In genomic region chr11:112264077-112264476, GRCm38 (mm10) we compare ENCODE assay signal across 27 mouse cellular contexts.
DNase-seq lines count a peak whose midpoint lies in the region; ATAC-seq lines count a peak whose summit lies in the region.
"Had no signal": no experiment of that assay in that cellular context is flagged by ENCODE, and none has a peak within 500 bp of the region (broad histone marks: within the 10 kb centered on the region; RNA-seq: fewer than 3 reads in every experiment).

No protein-coding gene starts in this region.

- H3K4me1 ChIP-seq in embryonic facial prominence, embryonic 13.5 days, result peaks cover 13% of the 10 kb centered on the region; the same call in 1 of the 2 replicates
- no peaks in the 10 kb centered on the region for H3K4me1 ChIP-seq in embryonic facial prominence, embryonic 10.5 days
- no peaks in the 10 kb centered on the region; the same call in 1 of the 2 replicates for H3K4me1 ChIP-seq in embryonic facial prominence, embryonic 15.5 days
- H3K4me1 ChIP-seq: forebrain, embryonic 10.5 days; forebrain, embryonic 12.5 days had no signal

- 28% methylated on average over 4 of the region's 4 CpGs for WGBS in embryonic facial prominence, embryonic 13.5 days
- 73% methylated on average over 4 of the region's 4 CpGs for WGBS in embryonic facial prominence, embryonic 10.5 days
- WGBS in embryonic facial prominence, embryonic 15.5 days, result 19% methylated on average over 4 of the region's 4 CpGs

- no peak overlapping the region for H3K27ac ChIP-seq in embryonic facial prominence, embryonic 13.5 days
- no peak overlapping the region for H3K27ac ChIP-seq in embryonic facial prominence, embryonic 10.5 days (replicated peaks)
- H3K27ac ChIP-seq in embryonic facial prominence, embryonic 15.5 days (replicated peaks), result no peak overlapping the region
- H3K27ac ChIP-seq: embryonic facial prominence, embryonic 12.5 days; forebrain, embryonic 10.5 days; forebrain, embryonic 12.5 days had no signal

- no peak overlapping the region for H3K9ac ChIP-seq in embryonic facial prominence, embryonic 13.5 days
- no peak overlapping the region for H3K9ac ChIP-seq in embryonic facial prominence, embryonic 15.5 days
- H3K9ac ChIP-seq: embryonic facial prominence, embryonic 12.5 days; forebrain, embryonic 12.5 days; forebrain, postnatal 0 days had no signal

- DNase-seq in embryonic facial prominence, embryonic 10.5 days (ENCODE audit: low spot score), result no peak
- peak; percentile 1 for DNase-seq in brain, adult 2 months (ENCODE audit: low read depth, low spot score)
- DNase-seq in cerebellum, postnatal 36 days, result no peak
- no peak for DNase-seq in cerebellum, adult 9-11 months
- DNase-seq: adrenal gland, adult 8-10 months; adrenal gland, postnatal 14 days; adrenal gland, postnatal 36 days; B cell, adult 2 months; cerebellum, adult 11 months; cerebellum, adult 18-20 months; cerebellum, adult 8-10 months; cerebellum, postnatal 10 days; cerebellum, postnatal 25 days; embryo, embryonic 11 days; forebrain, postnatal 0 days had no signal

- peaks cover 9% of the 10 kb centered on the region; the same call in 1 of the 2 replicates for H3K27me3 ChIP-seq in embryonic facial prominence, embryonic 13.5 days
- H3K27me3 ChIP-seq in embryonic facial prominence, embryonic 10.5 days (replicated peaks; ENCODE audit: low read depth, poor library complexity, severe bottlenecking), result no peaks in the 10 kb centered on the region
- no peaks in the 10 kb centered on the region for H3K27me3 ChIP-seq in embryonic facial prominence, embryonic 15.5 days
- H3K27me3 ChIP-seq: CH12.LX; embryonic facial prominence, embryonic 12.5 days; forebrain, embryonic 12.5 days had no signal

- peak overlapping the region; percentile 21 for H3K4me2 ChIP-seq in embryonic facial prominence, embryonic 13.5 days
- H3K4me2 ChIP-seq in embryonic facial prominence, embryonic 15.5 days (replicated peaks), result no peak overlapping the region
- H3K4me2 ChIP-seq: embryonic facial prominence, embryonic 12.5 days; forebrain, embryonic 12.5 days had no signal

- no peak for ATAC-seq in embryonic facial prominence, embryonic 13.5 days (ENCODE audit: insufficient number of reproducible peaks, insufficient read depth, low FRiP score, low TSS enrichment, low read depth)
- peak; percentile 34 for ATAC-seq in embryonic facial prominence, embryonic 15.5 days (ENCODE audit: insufficient number of reproducible peaks, low FRiP score, low TSS enrichment, low read depth)
- ATAC-seq: activated CD4-positive, CD25-positive, alpha-beta regulatory T cell, adult 4 months; CD4-positive, CD25-positive, alpha-beta regulatory T cell, adult 4 months; forebrain, embryonic 14.5 days; forebrain, postnatal 0 days; Patski had no signal

- no peaks in the 10 kb centered on the region for H3K9me3 ChIP-seq in embryonic facial prominence, embryonic 13.5 days
- no peaks in the 10 kb centered on the region for H3K9me3 ChIP-seq in embryonic facial prominence, embryonic 10.5 days
- H3K9me3 ChIP-seq in embryonic facial prominence, embryonic 15.5 days (replicated peaks), result no peaks in the 10 kb centered on the region
- H3K9me3 ChIP-seq: embryonic facial prominence, embryonic 12.5 days; forebrain, embryonic 10.5 days; forebrain, embryonic 12.5 days had no signal

- H3K4me3 ChIP-seq in embryonic facial prominence, embryonic 13.5 days, result no peak overlapping the region
- no peak overlapping the region for H3K4me3 ChIP-seq in embryonic facial prominence, embryonic 10.5 days
- no peak overlapping the region for H3K4me3 ChIP-seq in embryonic facial prominence, embryonic 15.5 days (replicated peaks)
- H3K4me3 ChIP-seq: embryonic facial prominence, embryonic 12.5 days; erythroblast, embryonic 14.5 days; forebrain, embryonic 10.5 days; forebrain, embryonic 12.5 days had no signal

- no peaks in the 10 kb centered on the region for H3K36me3 ChIP-seq in embryonic facial prominence, embryonic 13.5 days
- H3K36me3 ChIP-seq in embryonic facial prominence, embryonic 10.5 days (replicated peaks), result no peaks in the 10 kb centered on the region
- no peaks in the 10 kb centered on the region for H3K36me3 ChIP-seq in embryonic facial prominence, embryonic 15.5 days
- H3K36me3 ChIP-seq: embryonic facial prominence, embryonic 12.5 days; forebrain, embryonic 10.5 days; forebrain, embryonic 12.5 days; G1E had no signal
